Mouse (Mus musculus) ES-Bruce4 (cell line): ENCODE data around the gene Rec8.
A peak's percentile ranks its signal among the peaks of the same experiment; 100 is the strongest.

Experiments
- CTCF ChIP-seq: IDR thresholded peaks from one replicate; pipeline ENCODE4 v1.8.1; 2011; ENCODE audit warnings: low read depth, low read length
- EP300 ChIP-seq: IDR thresholded peaks from 2 replicates; pipeline ENCODE4 v1.6.1; 2011; ENCODE audit warnings: low read depth, low read length; ENCODE audit not compliant: insufficient read depth
- POLR2A ChIP-seq: IDR thresholded peaks from one replicate; pipeline ENCODE4 v1.8.1; 2011; ENCODE audit warnings: low read length; ENCODE audit not compliant: insufficient read depth

- TF ChIP-seq POLR2A, result peak; percentile 58
- no peak for TF ChIP-seq CTCF
- no peak for TF ChIP-seq EP300
Measured at GRCm38 (mm10) chr14:55577871-55578667, 39.8 kb upstream of the Rec8 start, which contains the start of gene Psme1.
